Mouse (Mus musculus): Measurements from ENCODE around the gene Olfr701.

The Olfr701 gene

GRCm38 (mm10) chr7:106813829-106814228 is at the start of gene Olfr701:
Gene Olfr701 (plus strand): TSS chr7:106814129.
- DNase-seq (ENCODE audit: low read depth, low spot score): no peak

DNA sequence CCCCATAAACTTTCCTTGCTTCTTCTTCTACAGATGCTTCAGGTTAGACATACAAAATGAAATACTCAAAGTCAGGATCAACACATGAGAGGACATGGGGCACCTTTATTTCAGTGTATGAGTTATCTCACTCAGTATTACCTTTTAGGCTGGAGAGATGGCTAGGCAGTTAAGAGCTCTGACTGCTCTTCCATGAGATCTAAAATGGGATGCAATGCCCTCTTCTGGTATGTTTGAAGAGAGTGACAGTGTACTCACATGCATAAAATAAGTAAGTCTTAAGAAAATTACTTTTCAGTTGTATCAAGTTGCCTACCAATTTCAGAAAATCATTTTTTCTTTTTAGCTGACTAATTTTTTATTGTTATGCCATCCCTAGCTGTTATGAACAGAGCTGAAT is 25.6 kb upstream of the Olfr701 start:
- DNase-seq (ENCODE audit: low read depth, low spot score): no peak

- no peak for DNase-seq (ENCODE audit: low read depth, low spot score)
Measured at GRCm38 (mm10) chr7:106793098-106793497, 20.8 kb upstream of the Olfr701 start, which contains the start of gene Olfr699. Gene Olfr699 (minus strand): TSS chr7:106793198.

DNA sequence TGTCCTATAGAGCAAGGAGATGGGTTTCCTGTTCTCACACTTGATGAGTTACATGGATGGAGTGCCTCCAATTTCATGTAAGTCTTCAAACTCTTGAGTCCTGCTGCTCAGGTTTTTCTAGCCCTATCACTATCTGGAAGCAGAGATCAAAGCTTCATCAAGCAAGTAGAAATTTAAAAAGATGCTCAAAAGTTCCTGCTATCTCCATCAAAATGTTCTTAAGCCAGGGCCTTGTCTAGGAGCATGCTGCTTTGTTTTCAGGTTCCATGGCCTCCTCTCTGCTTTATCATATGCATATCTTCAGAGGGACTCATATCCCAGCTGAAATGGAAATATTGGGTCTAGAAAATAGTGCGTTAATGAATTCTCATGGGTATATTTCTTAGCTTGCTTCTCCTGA is 5.2 kb upstream of the Olfr701 start, which contains the start of gene Olfr700:
TSS of gene Olfr700 (minus strand) at position 101 of the 400 bp plus-strand sequence.
- no peak for DNase-seq (ENCODE audit: low read depth, low spot score)

GRCm38 (mm10) chr7:106815775-106816174 is 1.8 kb downstream of the Olfr701 start:
- peak; percentile 0 for DNase-seq (ENCODE audit: low read depth, low spot score)

- DNase-seq (ENCODE audit: low read depth, low spot score): no peak
Measured at GRCm38 (mm10) chr7:106818414-106818813, 4.5 kb downstream of the Olfr701 start.

DNA sequence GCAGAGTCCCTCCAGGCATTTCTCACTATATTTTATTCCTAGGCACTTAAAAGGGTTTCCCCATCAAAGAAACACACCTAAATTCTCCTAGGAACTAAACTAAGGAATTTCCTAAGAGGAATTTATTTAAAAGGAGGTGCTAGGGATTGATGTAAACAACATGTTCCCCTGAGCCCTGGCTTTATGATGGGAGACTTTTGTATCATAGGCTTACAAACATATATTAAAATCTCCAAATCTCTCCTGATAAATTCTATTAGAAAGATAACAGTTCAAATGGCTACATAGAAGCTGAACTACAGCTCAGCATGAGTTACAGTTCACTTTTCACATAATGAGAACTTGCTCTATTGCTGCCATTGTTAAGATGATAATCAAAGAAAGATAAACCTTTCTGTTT is 19.9 kb downstream of the Olfr701 start, which contains the start of gene Olfr702:
TSS of gene Olfr702 (minus strand) at position 101 of the 400 bp plus-strand sequence.
- no peak for DNase-seq (ENCODE audit: low read depth, low spot score)

- DNase-seq (ENCODE audit: low read depth, low spot score): no peak
Measured at GRCm38 (mm10) chr7:106843060-106843459, 29.1 kb downstream of the Olfr701 start, which contains the start of gene Olfr703. Gene Olfr703 (plus strand): TSS chr7:106843360.

DNA sequence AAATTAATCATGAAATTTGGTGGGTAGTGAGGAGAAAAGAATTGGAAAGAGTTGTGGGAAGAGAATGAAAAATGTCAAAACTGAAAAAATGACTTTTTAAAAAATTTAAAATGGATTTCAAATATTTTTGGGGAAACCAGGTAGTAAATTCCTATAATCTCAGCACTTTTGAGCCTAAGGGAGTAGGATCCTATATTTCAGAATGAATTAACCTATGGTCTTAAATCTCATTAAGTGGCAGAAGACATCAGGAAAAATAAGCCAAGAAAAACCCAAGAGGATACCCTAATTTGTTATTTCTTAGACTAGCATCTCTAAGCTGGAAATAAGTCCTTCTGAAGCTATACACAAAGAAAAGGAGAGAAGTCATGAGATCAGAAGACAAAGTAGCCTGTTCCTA is 49.0 kb downstream of the Olfr701 start, which contains the start of gene Olfr704:
TSS of gene Olfr704 (plus strand) at position 301 of the 400 bp plus-strand sequence.
- DNase-seq (ENCODE audit: low read depth, low spot score): no peak
